Mouse (Mus musculus): ENCODE data around the gene Stk16. TPM values are rescaled to one million over a fixed set of nuclear protein-coding genes. Genes with fewer than 3 reads are reported as not detected.
A peak's percentile ranks its signal among the peaks of the same experiment; 100 is the strongest.
"Not testable (repeated sequence)": the region's sequence is repeated elsewhere in the genome, so short reads cannot be mapped to it uniquely, and the experiment has no call there.

Gene Stk16
- total RNA-seq, 1 experiment from 2014 or later: 35.5 TPM

DNA sequence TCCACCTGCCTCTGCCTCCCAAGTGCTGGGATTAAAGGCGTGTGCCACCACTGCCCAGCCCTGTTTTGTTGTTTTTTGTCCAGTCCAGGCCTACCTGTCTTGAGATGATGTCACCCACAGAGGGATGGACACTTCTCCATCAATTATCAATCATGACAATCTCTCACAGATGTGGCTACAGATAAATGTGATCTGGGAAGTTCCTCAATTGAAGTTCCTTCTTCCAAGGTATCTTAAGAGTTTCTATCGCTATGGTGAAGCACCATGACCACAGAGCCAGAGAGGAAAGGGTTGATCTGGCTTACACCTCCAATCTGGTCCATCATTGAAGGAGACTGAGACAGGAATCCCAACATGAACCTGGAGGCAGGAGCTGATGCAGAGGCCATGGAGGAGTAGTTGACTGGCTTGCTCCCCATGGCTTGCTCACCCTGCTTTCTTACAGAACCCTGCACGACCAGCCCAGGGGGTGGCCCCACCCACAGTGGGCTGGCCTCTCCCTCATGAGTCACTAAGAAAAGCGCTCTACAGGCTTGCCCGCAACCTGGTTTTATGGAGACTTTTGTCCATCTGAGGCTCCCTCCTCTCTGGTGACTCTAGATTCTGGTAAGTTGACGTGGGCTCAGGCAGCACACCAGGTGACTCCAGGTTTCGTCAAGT lies 19.8 kb downstream of the Stk16 start:
- ATAC-seq (replicated peaks; ENCODE audit: insufficient number of reproducible peaks, low FRiP score, low TSS enrichment, poor library complexity, severe bottlenecking): 0 out of 2 replicates have a peak, but pooled peaks have one; percentile 7

- no peak for ATAC-seq (replicated peaks; ENCODE audit: insufficient number of reproducible peaks, low FRiP score, low TSS enrichment, poor library complexity, severe bottlenecking)
Measured at GRCm38 (mm10) chr1:75231224-75231623, 20.6 kb downstream of the Stk16 start.

- no peak for ATAC-seq (replicated peaks; ENCODE audit: insufficient number of reproducible peaks, low FRiP score, low TSS enrichment, poor library complexity, severe bottlenecking)
Measured at GRCm38 (mm10) chr1:75231664-75232152, 21.1 kb downstream of the Stk16 start, which contains the start of gene A630095N17Rik. A630095N17Rik (minus strand) TSS chr1:75232102.

DNA sequence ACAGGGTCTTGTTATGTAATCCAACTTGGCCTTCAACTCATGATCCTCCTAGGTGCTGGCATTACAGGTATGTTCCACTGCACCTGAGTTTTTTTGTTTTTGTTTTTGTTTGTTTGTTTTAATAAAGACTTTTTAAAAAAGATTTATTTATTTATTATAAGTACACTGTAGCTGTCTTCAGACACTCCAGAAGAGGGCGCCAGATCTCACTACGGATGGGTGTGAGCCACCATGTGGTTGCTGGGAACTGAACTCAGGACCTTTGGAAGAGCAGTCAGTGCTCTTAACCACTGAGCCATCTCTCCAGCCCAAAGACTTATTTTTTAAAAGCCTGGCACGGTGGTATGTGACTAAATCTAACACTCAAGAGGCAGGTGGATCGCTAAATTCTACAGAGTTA lies 21.9 kb downstream of the Stk16 start:
- ATAC-seq (replicated peaks; ENCODE audit: insufficient number of reproducible peaks, low FRiP score, low TSS enrichment, poor library complexity, severe bottlenecking): not testable (repeated sequence)

DNA sequence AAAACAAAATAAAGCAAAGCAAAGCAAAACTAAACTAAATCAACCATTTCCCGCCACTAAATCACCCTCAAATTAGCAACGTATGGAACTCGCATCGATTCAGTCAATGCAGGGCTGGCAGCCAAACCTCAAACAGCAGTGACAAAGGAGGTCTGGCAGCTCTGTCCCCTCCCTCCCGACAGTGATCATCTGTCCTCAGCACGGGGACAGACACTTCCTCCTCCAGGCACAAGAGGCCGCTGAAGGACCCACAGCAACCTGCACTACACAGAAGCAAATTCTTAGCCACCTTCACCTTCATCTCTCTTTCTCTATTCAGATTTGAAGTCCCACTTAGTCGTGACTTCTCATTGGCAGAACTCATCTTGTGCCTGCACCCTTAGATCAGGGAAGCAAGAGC lies 24.0 kb downstream of the Stk16 start:
- peak; percentile 70 for ATAC-seq (replicated peaks; ENCODE audit: insufficient number of reproducible peaks, low FRiP score, low TSS enrichment, poor library complexity, severe bottlenecking)

GRCm38 (mm10) chr1:75236117-75237050 lies 25.7 kb downstream of the Stk16 start, which contains the start of gene Dnajb2:
Dnajb2 (plus strand) TSS chr1:75236406.
- ATAC-seq (replicated peaks; ENCODE audit: insufficient number of reproducible peaks, low FRiP score, low TSS enrichment, poor library complexity, severe bottlenecking): peak; percentile 73

- ATAC-seq (replicated peaks; ENCODE audit: insufficient number of reproducible peaks, low FRiP score, low TSS enrichment, poor library complexity, severe bottlenecking): no peak
Measured at GRCm38 (mm10) chr1:75239591-75239990, 29.0 kb downstream of the Stk16 start.

- ATAC-seq (replicated peaks; ENCODE audit: insufficient number of reproducible peaks, low FRiP score, low TSS enrichment, poor library complexity, severe bottlenecking): no peak
Measured at GRCm38 (mm10) chr1:75243411-75243810, 32.8 kb downstream of the Stk16 start.

- ATAC-seq (replicated peaks; ENCODE audit: insufficient number of reproducible peaks, low FRiP score, low TSS enrichment, poor library complexity, severe bottlenecking): no peak
Measured at GRCm38 (mm10) chr1:75244175-75244826, 33.7 kb downstream of the Stk16 start.

DNA sequence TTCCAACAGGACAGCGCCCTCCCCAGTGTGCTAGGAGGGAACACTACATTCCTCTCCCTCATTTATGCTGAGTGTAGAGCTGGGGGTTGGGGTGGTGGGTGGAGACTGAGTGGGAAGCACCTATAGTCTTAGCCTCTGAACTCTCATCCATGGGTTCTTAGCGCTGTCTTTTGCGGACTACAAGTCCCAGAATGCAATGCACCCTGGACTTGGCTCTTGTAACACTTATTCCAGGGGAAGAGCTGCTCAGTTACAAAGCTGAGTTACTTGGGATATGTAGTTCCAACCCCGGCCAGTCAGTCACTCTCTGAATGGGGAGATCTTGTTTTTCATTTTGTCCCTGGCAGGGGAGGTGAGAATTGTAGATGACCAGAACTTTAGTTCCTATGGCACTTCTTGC lies 34.2 kb downstream of the Stk16 start:
- ATAC-seq (replicated peaks; ENCODE audit: insufficient number of reproducible peaks, low FRiP score, low TSS enrichment, poor library complexity, severe bottlenecking): peak; percentile 55

GRCm38 (mm10) chr1:75247071-75247930 lies 36.7 kb downstream of the Stk16 start:
- ATAC-seq (replicated peaks; ENCODE audit: insufficient number of reproducible peaks, low FRiP score, low TSS enrichment, poor library complexity, severe bottlenecking): no peak

DNA sequence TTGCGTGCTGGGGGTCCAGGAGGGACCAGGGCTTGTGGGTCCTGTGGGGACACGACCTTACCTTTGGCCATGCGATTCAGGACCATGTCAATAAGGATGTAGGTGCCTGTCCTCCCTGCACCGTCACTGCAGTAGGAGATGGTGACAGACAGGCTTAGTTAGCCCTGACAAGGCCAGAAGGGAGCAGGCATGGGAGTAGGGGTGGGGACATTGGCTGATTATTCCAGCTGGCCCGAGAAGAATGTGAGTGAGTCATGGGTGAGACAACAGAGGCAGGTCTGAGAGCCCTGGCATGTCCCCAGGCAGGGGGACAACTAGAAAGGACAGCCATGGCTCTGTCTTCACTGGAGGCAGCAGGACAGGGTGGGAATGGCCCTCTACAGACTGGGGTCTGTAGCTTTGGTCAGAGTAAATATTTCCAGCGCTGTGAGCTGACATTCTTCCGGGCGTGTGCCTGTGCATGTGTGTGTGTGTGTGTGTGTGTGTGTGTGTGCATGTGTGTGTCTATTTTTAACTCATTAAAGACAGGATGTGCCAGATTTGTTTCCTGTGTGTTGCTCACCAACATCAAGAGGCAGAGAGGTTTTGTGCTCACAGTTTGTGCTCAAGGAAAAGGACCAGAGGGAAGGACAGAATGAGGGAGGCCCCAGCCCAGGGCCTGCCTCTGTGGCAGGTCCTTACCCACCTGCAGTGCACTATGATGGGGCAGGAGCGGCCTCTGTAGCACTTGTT lies 37.6 kb downstream of the Stk16 start:
- ATAC-seq (replicated peaks; ENCODE audit: insufficient number of reproducible peaks, low FRiP score, low TSS enrichment, poor library complexity, severe bottlenecking): no peak

DNA sequence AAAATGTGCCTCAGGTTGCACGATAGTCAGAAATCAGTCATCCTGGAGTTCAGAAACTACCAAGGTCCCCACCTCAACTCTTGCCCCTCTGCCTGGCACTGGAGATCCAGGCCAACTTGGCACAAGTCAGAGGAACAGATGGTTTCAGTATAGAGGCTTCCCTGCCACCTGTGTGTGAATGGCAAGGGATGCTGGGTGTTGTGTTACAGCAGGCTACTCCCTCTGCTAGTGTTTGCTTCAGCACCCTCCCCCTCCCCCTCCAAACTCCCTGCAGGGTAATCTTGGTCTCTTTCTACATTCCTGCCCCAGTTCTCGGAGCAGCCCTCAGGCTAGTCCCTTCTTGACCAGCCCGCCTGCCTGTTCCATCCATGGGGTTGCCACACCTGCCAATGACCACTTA lies 39.9 kb downstream of the Stk16 start:
- no peak for ATAC-seq (replicated peaks; ENCODE audit: insufficient number of reproducible peaks, low FRiP score, low TSS enrichment, poor library complexity, severe bottlenecking)

DNA sequence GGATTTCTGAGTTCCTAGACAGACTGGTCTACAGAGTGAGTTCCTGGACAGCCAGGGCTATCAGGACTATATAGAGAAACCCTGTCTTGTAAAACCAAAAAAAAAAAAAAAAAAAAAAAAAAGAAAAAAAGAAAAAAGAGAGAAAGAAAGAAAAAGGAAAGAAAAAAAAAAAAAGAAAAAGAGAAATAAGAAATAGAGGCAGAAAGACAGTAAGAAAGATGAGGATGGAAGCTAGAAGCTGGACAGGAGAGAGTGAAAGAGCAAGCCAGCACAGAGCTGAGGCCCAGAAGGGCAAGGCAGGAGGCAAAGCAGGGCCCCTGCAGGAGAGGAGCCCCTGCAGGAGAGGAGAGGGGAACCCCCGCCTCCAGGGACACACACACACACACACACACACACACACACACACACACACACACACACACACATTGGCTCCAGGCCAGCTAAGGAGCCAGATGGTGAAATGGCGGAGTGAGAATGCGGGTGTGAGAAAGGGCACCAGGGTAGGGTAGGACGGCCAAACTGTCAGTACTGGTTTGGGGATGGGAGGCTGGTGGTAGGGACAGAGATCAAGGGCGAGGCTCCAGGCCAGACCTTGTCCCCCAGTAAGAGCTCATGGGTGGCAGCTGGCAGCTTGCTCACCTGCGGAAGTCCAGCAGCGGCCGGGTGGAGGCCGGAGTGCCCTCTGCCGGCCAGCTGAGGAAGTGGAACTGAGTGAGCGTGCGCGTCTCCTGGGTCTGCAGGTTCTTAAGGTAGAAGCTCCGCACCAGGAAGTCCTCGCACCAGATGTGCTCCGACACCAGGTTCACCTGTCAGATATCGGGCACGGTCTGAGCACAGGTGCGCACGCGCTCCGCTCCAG lies 40.7 kb downstream of the Stk16 start:
- ATAC-seq (replicated peaks; ENCODE audit: insufficient number of reproducible peaks, low FRiP score, low TSS enrichment, poor library complexity, severe bottlenecking): peak; percentile 70

DNA sequence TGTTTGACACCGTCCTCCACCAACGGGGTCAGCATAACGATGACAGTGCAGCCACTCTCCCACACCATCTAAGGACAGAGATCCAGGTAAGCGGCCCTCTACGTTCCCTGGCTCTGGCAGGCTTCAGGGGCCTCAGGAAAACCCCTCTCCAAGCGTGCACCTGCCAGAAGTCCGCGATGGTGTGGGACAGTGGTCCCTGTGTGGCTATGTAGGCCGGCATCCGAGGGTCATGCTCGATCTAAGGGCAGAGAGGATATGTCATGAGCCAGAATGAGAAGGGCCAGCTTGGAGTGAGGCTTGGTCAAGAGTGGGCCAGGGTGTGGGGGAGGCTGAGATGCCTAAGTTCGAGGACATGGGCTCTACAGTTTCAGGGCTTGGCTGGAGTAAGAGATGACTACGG lies 41.7 kb downstream of the Stk16 start:
- no peak for ATAC-seq (replicated peaks; ENCODE audit: insufficient number of reproducible peaks, low FRiP score, low TSS enrichment, poor library complexity, severe bottlenecking)

GRCm38 (mm10) chr1:75253029-75253428 lies 42.4 kb downstream of the Stk16 start:
- no peak for ATAC-seq (replicated peaks; ENCODE audit: insufficient number of reproducible peaks, low FRiP score, low TSS enrichment, poor library complexity, severe bottlenecking)

Measured in monocyte, adult 5-6 weeks (primary cell).